Mouse (Mus musculus) adrenal gland (tissue): Measurements from ENCODE around the gene Polr2a.

Experiments
- intact Hi-C: fragments of 180-260 bp; cut with DNase I; formaldehyde crosslinking; loops from one replicate; pipeline ENCODE4 v1.15.1; 2025
- long read RNA-seq, 2 experiments: library from polyadenylated mRNA; unstranded; transcript quantifications; one replicate each; pipeline ENCODE4 v2.0.0; 2020; ENCODE audit warnings: borderline replicate concordance in 1 of 2; ENCODE audit not compliant: insufficient replicate concordance in 1 of 2

Gene Polr2a
- long read RNA-seq, experiment 1, partial matches to known transcripts = 3 of 5 reads
- long read RNA-seq, experiment 1, other reads (novel, unspliced or antisense) = 2 of 5 reads
- long read RNA-seq, experiment 2, partial matches to known transcripts = 0 of 4 reads
- long read RNA-seq, experiment 2, other reads (novel, unspliced or antisense) = 4 of 4 reads

DNA sequence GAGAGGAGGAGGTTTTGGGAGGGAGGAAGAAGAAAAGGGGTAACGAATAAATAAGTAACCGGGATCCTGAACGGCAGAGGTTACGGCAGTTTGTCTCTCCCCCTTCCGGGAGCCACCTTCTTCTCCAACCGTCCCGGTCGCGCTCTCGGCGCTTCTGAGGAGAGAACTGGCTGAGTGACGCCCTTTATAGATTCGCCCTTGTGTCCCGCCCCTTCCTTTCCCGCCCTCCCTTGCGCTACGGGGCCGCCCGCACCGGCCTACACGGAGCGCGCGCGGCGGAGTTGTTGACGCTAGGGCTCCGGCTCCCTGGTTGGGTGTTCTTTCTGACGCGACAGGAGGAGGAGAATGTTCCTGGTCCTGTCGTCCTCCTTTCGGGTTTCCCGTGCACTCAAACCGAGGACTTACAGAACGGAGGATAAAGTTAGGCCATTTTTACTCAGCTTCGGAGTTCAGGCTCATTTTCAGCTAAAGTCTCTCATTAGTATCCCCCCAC is at the start of gene Polr2a:
Gene Polr2a (minus strand): TSS at position 160 of the 493 bp plus-strand sequence.
- intact Hi-C loops = no loop called here

DNA sequence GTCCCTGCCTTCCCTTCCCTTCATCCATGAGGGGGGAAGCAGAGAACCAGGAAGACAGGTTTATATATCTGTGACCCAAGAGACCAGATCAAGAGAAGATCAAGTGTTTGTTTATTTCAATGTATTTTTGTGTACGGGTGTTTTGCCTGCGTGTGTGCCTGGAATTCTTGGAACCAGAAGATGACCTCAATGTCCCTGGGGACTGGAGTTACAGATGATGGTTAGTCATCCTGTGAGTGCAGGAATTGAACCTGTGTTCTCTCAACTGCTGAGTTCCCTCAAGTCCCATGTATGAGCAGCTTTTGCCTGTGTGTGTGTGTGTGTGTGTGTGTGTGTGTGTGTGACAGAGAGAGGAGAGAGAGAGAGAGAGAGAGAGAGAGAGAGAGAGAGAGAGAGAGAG is 49.2 kb upstream of the Polr2a start:
- intact Hi-C loops = loop anchor here (5.0 kb wide), 1 partner anchor 70 kb away; the partner anchor contains the start of gene Tmem95

DNA sequence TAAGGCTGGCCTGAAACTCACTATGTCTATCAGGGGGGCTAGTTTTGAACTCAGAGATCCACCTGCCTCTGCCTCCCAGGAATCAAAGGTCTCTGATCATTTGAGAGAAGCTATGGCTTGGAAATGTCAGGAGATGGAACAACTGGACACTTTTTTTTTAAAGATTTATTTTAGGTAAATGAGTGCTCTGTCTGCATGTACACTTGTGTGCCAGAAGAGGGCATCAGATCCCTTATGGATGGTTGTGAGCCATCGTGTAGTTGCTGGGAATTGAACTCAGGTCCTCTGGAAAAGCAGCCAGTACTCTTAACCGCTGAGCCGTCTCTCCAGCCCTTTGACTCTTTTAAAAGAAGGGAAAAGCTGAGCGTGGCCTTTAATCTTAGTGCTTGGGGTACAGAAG is 47.9 kb upstream of the Polr2a start:
- intact Hi-C loops = loop anchor here (5.0 kb wide), 1 partner anchor 71 kb away; the partner anchor contains the start of gene Tmem95

DNA sequence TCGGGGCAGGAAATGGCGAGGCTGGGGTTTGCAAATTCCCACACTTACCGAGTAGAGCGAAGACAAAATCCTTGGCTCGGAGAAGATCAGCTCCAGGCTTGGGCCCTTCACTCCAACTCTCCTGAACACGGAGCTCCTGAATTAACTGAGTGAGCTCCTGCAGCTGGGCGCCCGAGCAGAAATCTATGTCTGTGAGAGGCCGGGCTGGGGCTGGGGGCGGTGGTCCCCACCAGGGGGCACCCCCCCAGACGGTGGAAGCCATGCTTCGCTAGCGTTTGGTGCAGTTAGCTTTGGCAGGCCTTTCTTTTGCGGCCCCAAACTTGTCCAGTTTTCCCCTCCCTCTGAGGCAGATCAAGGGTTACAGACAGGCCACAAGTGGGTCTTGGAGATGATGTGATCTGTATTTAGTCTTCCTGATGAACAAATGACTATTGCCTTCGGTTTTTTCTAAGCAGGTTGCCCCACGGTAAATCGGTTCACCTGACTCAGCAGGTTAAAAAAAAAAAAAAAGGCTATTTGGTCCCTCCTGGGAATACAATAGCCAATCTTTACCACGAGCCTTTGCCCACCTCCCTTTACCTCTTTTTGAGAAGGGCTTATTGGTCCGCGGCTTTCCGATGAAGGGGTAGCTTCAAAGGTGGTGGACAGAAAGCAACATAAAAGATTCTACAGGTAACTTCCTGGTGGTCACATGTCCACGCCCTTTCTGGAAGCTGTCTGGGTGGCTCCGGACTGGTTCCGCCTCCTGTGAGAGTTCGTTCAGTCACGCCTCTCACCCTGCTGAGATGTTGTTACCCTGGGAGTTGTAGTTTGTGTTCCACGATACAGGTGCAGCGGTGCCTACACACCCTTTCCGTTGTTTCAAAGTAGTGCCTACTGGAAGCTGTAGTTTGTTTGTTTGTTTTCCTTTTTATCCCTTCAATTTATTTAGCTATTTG is 46.8 kb upstream of the Polr2a start, which contains the start of gene Tmem102:
Gene Tmem102 (minus strand): TSS at position 653 of the 938 bp plus-strand sequence.
- intact Hi-C loops = loop anchor here (5.0 kb wide), 3 partner anchors 32 to 72 kb away; partner anchors contain the start of genes Nlgn2, Tmem256, Tmem95 and Zbtb4

DNA sequence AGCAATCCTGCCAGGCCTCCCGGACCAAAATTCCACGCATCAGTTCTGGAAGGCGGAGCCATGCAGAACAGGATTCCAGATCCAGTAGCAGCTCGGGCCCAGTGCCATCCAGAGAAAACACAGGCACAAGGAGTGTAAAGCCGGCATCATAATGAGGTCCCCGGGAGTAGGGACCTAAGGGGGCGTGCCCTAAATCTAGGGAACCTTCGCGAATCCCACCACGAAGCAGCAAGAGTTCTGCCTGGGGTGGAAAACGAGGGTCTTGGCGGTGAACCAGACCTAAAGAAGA is 46.2 kb upstream of the Polr2a start:
- intact Hi-C loops = loop anchor here (5.0 kb wide), 2 partner anchors 33 to 37 kb away; partner anchors contain the start of genes Nlgn2, Tmem256 and Zbtb4

DNA sequence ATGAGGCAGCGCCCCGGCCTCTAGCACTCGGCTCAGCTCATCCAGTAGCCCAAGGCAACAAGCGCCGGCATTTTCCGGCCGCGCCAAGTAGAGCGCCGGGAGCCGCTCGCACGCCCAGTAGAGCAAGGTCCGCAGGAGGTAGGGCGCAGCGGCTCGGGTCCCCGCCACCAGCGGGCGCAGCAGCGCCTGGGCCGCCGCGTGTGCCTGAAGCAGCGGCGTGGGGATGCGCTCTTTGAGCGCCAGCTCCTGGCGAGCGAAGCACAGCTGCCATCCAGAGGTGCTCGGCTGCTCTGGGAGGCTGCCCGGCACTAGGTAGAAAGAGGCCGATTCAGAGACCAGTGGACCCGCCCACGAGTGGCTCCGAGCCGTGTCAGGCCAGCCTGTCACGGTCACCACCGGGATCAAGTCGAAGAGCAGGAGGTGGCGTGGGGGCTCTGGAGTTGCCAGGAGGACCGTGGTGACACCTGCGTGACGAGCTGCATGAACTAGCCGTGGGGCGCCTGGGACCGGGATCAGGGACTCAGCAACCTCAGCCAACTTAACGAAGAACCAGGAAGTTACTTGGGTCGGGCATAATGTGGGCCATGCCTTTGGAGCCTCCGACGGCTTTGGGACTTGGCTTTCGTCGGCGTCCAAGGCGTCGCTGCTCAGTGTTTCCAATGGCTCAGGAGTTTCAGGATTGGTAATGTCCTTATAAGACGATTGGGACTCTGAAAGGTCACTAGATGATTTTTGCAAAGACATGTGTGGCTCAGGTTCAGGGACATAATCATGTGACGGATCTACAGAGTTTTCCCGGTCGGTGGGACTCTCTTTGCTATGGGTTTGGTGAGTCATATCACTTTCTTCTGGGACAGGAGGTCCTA is 45.6 kb upstream of the Polr2a start:
- intact Hi-C loops = loop anchor here (5.0 kb wide), 2 partner anchors 33 to 37 kb away; partner anchors contain the start of genes Nlgn2, Tmem256 and Zbtb4

DNA sequence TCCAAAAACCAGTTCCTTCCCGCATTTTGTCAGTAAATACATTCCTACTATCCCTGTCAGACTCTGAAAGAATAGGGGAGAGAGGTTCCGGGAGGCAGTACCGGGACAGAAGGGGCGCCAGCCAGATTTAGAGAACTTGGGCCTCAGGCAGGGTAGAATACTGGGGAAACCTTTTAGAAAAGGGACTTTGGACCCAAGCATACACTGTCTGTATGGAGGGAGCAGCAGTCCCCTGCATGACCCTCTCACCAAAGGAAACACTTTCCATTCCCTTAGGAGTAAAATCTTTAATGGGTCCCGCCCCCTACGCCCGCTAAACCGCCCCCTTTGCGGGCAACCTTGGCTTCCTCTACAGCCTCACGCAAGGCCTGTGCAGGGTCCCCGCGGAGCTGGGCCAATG is 44.9 kb upstream of the Polr2a start:
- intact Hi-C loops = loop anchor here (5.0 kb wide), 2 partner anchors 34 to 36 kb away; partner anchors contain the start of genes Nlgn2, Tmem256 and Zbtb4

DNA sequence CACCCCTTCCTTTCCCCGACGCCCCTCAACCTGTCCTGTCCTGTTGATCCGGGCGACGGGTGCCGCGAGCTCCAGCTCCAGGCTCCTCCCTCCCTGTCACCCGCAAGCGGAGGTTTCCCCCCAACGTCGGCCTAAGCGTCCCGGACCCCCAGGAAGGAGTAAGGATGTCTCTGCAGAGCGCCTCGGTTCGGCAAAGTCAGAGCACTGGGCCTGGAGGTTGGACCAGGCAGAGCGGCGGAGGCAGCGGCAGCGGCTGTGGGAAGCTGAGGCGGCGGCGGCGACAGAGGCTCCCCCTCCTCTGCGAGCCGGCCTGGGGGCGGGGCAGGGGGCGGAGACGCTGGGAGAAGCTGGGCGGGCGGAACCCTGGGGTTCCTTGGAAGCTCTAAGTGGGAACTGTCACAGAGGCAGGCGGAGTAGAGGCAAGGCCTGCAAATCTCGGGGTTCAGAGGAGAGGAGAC is 44.2 kb upstream of the Polr2a start:
- intact Hi-C loops = loop anchor here (5.0 kb wide), 2 partner anchors 35 kb away; partner anchors contain the start of genes Nlgn2, Tmem256 and Zbtb4

DNA sequence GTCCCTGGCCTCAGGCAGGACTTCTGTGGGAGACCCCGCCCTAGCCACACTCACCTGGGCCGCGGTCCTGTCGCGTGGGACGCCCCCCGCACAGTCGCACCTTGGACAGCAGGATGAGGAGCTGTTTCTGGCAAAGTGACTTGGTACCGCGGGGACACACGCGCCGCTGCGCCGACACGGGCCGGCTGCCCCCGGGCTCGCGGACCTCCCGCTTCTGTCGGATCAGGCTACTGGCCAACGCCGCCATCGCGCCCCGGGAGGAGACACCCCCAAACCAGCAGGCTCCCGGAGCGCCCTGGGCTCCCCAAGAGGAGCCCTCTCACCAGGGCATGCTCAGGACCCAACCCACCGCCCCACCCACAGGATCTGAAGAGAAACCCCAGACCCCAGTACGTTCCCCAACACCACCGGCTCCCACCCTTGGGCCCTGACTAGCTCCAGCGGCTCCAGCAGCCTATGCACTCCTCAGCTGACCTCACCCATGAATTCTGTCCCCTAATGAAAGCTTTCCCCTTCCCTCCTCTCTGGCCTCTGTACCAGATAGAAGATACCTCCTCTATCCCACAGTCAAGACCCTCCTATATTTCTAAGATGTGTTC is 43.0 kb upstream of the Polr2a start, which contains the start of gene Fgf11:
Gene Fgf11 (minus strand): TSS at position 479 of the 599 bp plus-strand sequence.
- intact Hi-C loops = loop anchor here (5.0 kb wide), 2 partner anchors 34 to 36 kb away; partner anchors contain the start of genes Nlgn2, Tmem256 and Zbtb4

DNA sequence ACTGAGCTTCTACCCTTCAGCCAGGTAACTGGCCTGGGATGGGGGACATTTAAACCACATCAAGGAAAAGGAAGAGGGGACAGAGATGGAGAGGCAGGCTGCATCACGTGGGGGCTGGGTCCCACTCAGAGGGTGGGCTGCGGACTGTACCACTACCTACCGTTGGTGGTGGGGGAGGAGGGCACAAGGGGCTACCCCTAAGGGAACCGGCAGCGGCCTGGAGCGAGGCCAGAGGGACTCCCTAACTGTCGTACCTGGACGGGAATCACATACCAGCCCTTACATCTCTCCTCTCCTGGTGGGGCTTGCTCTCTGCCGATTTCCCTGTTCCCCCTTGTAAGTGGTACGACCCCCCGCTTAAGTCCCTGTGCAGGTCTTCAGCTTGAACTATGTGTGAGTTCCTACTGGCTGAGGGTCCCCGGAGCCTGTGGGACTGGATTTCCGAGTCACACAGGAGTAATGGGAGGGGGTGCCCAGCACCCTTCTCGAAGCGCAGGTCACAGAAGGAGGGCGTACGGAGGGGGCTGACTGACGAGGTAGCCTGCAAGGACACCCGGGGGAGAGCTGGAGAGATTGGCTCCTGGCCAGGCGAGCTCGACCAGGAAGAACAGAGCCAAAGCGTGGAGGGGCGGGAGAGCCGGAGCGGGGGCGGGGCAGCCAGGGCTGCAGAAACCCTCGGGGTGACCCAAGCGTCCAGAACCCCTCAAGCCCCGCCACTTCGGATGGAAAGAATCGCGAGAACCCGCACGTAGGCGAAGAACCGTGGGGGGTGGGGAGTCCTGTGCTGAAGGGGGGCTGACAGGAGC is 42.2 kb upstream of the Polr2a start:
- intact Hi-C loops = loop anchor here (5.0 kb wide), 2 partner anchors 33 to 37 kb away; partner anchors contain the start of genes Nlgn2, Tmem256 and Zbtb4

DNA sequence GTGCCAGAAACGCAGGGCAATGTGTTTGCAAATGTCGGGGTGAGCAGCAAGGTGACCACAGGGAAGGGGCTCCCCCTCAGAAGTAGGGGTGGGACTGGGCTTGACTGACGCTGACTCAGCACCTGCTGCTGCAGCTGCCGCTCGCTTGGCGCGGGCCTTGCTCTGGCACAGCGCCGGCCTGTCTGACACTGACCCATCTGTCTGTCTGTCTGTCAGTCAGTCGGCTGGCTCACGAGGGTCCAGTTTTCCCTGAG is 41.6 kb upstream of the Polr2a start:
- intact Hi-C loops = loop anchor here (5.0 kb wide), 2 partner anchors 33 to 37 kb away; partner anchors contain the start of genes Nlgn2, Tmem256 and Zbtb4

DNA sequence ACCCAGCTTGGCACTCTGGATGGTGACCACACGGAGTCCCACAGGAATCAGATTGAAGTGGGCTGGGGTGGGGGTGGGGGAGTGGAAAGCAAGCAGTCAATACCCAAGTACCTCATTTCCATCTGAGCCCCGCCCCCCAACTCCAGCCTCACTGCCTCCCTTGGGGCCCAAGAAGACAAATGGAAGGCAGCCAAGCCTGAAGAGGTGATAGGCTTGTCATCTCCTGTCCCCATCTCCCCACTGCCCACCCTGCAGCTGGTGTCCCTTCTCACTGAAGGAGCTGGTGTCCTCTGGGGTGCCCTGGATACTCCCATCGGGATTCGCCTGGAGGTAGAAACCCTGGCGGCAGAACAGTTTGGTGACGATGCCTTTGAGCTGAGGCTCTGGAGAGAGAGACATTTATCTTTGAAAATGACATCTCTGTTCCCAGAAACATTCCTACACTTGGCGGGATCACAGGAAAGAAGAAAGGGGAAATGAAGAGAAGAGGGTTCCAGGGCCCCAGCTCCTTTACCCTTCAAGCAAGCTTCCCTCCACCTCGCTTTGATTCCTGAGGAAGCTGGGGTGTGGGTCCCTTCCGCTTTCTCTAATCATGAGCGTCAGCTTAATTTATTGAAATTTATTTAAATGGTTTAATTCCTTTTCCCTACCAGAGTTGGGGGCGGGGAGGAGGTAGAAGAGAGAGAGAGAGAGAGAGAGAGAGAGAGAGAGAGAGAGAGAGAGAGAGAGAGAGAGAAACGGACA is 41.1 kb upstream of the Polr2a start:
- intact Hi-C loops = loop anchor here (5.0 kb wide), 2 partner anchors 32 to 38 kb away; partner anchors contain the start of genes Nlgn2, Tmem256 and Zbtb4

DNA sequence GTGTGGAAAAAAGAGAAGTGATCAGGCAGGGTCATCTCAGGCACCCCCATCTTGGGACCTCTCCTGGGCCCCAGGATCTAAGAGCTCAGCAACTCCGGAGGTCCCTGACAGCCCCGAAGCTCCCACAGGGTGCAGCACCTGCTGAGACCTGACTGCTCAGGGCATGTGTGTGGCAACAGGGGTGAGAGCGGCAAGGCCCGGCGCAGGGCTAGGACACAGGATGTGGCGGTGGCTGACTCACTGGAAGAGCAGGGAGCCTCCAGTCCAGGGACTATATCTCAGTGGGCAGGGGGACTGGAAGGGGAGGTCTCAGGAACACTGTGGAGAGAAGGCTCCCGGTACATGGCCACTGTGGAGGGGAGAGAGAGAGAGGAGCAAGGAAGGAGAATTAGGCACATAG is 39.5 kb upstream of the Polr2a start:
- intact Hi-C loops = no loop called here

DNA sequence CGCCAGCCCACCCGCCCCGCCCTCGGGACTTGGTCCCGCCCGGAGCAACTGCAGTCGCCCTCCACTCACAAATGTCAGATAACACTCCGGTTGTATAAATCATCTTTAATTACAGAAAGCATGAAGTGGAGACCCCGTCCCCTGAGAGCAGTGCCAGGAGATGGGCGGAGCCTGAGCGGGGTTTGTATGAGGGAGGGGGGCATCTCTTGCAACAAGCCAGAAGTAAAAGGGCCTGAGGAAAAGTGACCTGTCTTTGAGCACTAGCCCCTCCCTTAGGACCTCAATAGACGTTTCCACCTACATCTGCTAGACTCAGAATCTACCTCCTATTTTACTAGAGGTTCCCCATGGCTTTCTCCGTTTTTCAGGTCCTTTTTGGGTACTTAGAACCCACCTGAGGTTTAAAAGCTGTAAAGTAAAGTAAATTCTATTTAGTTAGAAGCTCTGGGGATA is 37.6 kb upstream of the Polr2a start:
- intact Hi-C loops = no loop called here

DNA sequence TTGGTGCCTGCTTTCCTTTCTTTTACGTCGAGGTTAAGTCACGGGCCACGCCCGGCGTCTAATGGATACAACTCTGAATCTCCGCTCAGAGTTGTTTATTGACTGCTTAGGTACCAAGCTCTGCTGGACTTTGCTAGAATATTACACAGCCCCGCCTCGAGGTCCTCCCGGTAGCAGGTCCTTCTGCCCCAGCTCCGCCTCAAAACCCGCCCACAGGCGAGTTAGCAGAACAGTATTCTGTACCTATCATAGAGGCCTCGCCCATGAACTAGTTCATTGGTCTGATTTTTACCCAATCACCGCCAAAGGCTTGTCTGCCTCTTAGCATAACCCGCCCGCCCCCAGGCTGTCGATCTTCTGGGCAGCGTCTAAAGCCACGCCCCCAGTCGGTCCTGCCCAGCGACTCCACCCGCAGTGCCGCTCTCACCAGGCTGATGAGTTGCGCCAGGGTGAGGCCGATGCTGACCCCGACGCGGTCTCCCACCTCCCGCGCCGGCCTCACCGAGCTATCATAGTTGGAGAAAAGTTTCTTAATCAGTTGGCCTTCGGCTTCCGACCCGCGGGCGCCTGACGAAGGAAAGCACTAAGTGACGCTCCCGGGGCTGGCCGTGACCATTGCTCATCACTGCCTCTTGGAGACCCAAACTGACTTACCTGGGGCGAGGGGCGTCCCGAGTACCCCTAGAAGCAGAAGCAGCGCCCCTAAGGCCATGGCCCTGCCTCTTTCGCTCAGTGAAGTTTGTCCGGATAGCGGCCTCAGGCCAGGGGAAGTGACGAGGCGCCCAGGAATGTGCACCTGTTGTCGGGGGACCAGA is 36.9 kb upstream of the Polr2a start, which contains the start of gene Chrnb1:
Gene Chrnb1 (minus strand): TSS at position 776 of the 815 bp plus-strand sequence.
- intact Hi-C loops = no loop called here

DNA sequence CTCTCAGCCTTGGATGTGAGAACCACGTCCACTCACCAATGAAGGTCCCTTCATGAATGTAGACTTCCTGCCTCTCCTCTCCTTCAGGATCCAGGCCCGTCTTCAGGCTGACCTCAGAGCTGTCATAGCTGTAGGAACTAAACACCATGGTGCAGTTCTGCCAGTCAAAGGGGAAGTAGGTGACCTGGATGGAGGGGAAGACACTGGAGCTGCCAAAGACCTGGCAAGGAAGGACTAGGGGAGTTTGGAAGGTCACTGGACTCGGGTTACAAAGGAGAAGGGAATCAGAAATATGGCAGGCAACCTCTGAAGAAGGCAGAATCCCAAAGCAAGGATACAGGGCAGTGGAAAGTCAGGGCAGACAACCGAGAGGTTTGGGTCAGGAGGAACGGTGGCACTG is 35.0 kb upstream of the Polr2a start:
- intact Hi-C loops = no loop called here

DNA sequence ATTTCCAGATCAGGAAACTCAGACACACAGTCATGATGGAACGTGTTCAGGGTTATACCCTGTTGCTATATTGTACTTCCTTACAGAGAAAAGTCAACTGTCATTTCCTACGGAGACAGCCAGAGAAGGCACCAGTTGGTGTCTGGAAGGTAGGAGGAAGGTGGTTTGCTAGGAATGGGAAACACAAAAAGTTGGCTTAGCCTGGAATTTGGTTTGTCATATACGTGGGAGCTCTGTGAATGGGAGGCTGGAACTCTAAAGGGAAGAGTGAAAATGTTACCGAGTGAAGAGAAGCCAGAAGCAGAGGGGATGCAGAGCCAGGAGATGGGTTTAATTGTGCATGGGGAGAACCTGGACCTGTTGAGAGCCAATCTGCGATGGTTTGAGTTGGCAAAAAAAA is 33.0 kb upstream of the Polr2a start:
- intact Hi-C loops = no loop called here

DNA sequence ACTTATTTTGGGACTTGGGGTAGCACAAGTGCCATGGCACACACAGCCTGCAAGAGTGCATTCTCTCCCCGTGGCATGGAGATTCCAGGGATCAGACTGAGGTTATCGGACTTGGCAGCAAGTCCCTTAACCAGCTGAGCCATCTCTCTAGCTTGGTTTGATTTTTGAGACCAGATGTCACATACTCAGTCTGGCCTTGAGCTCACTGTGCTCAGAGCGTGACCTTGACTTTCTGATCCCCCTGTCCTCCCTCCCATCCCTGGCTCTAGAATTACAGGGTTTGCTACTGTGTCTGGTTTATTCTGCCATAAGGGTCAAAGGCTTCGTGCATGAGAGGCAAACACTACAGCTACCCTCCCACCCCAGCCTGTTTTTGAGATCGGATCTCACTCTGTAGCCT is 31.0 kb upstream of the Polr2a start:
- intact Hi-C loops = no loop called here
